Mouse (Mus musculus): ENCODE measurements around the gene Pard6a. TPM values are rescaled to one million over a fixed set of nuclear protein-coding genes. Genes with fewer than 3 reads are reported as not detected.
A peak's percentile ranks its signal among the peaks of the same experiment; 100 is the strongest.

Pard6a gene
- polyA plus RNA-seq (2012; ENCODE audit: insufficient read depth, insufficient read length, low replicate concordance, missing spikeins) = not detected in 2 replicates

GRCm38 (mm10) chr8:105700966-105701824 is at the start of gene Pard6a, which contains the start of gene Acd:
Gene Pard6a (plus strand): TSS chr8:105701148.
Gene Acd (minus strand): TSS chr8:105701102.
- Histone ChIP-seq H3K4me1 (ENCODE audit: control insufficient read depth, insufficient read depth, low read length) (peaks cover 24% of the 10 kb centered on the region), H3K27ac (ENCODE audit: insufficient read depth, low read depth, low read length) (peak within 1 kb of the TSS; percentile 99), H3K4me3 (ENCODE audit: insufficient read depth, low read depth, low read length) (peak within 1 kb of the TSS; percentile 92)
- peak; percentile 86 for TF ChIP-seq POLR2A (IDR thresholded peaks at IDR 0.05; ENCODE audit: insufficient read depth, low read depth, low read length)
- TF ChIP-seq CTCF (IDR thresholded peaks at IDR 0.05; ENCODE audit: insufficient read depth, low read depth, low read length) = no peak
- under 1% methylated on average over 60 of the region's 60 CpGs for WGBS

GRCm38 (mm10) chr8:105657641-105658040 is 43.3 kb upstream of the Pard6a start:
- TF ChIP-seq CTCF (IDR thresholded peaks at IDR 0.05; ENCODE audit: insufficient read depth, low read depth, low read length) (no peak), POLR2A (IDR thresholded peaks at IDR 0.05; ENCODE audit: insufficient read depth, low read depth, low read length) (no peak)
- Histone ChIP-seq H3K4me3 (ENCODE audit: insufficient read depth, low read depth, low read length) (no peak overlapping the region), H3K27ac (ENCODE audit: insufficient read depth, low read depth, low read length) (no peak overlapping the region), H3K4me1 (ENCODE audit: control insufficient read depth, insufficient read depth, low read length) (no peaks in the 10 kb centered on the region)

- WGBS = 53% methylated on average over 3 of the region's 3 CpGs
- Histone ChIP-seq H3K27ac (ENCODE audit: insufficient read depth, low read depth, low read length) (no peak overlapping the region), H3K4me3 (ENCODE audit: insufficient read depth, low read depth, low read length) (no peak overlapping the region), H3K4me1 (ENCODE audit: control insufficient read depth, insufficient read depth, low read length) (no peaks in the 10 kb centered on the region)
- no peak for TF ChIP-seq CTCF (IDR thresholded peaks at IDR 0.05; ENCODE audit: insufficient read depth, low read depth, low read length)
These were observed 39.8 kb upstream of the Pard6a start for GRCm38 (mm10) chr8:105661167-105661566.

GRCm38 (mm10) chr8:105677891-105678290 is 23.1 kb upstream of the Pard6a start:
- WGBS = 73% methylated on average over 1 of the region's 1 CpGs
- H3K4me1 ChIP-seq (ENCODE audit: control insufficient read depth, insufficient read depth, low read length) = peaks cover 2% of the 10 kb centered on the region; the same call in 1 of the 2 replicates
- no peak overlapping the region for H3K4me3 ChIP-seq (ENCODE audit: insufficient read depth, low read depth, low read length)
- no peak for TF ChIP-seq POLR2A (IDR thresholded peaks at IDR 0.05; ENCODE audit: insufficient read depth, low read depth, low read length)
- TF ChIP-seq CTCF (IDR thresholded peaks at IDR 0.05; ENCODE audit: insufficient read depth, low read depth, low read length) = no peak
- H3K27ac ChIP-seq (ENCODE audit: insufficient read depth, low read depth, low read length) = no peak overlapping the region

- H3K27ac ChIP-seq (ENCODE audit: insufficient read depth, low read depth, low read length) = no peak overlapping the region
These were observed 15.6 kb upstream of the Pard6a start for GRCm38 (mm10) chr8:105685325-105685724.

GRCm38 (mm10) chr8:105685796-105686308 is 15.1 kb upstream of the Pard6a start, which contains the start of gene Carmil2:
Gene Carmil2 (plus strand): TSS chr8:105686274.
- 12% methylated on average over 26 of the region's 26 CpGs for WGBS
- Histone ChIP-seq H3K27ac (ENCODE audit: insufficient read depth, low read depth, low read length) (no peak within 1 kb of the TSS), H3K4me1 (ENCODE audit: control insufficient read depth, insufficient read depth, low read length) (peaks cover 3% of the 10 kb centered on the region), H3K4me3 (ENCODE audit: insufficient read depth, low read depth, low read length) (no peak within 1 kb of the TSS)
- TF ChIP-seq CTCF (IDR thresholded peaks at IDR 0.05; ENCODE audit: insufficient read depth, low read depth, low read length) = peak; percentile 70; the same call in 1 of the 2 replicates
- no peak for TF ChIP-seq POLR2A (IDR thresholded peaks at IDR 0.05; ENCODE audit: insufficient read depth, low read depth, low read length)

More at GRCm38 (mm10) chr8:105685325-105685724, 15.6 kb upstream of the Pard6a start:
- peaks cover 3% of the 10 kb centered on the region for H3K4me1 ChIP-seq (ENCODE audit: control insufficient read depth, insufficient read depth, low read length)
- TF ChIP-seq POLR2A (IDR thresholded peaks at IDR 0.05; ENCODE audit: insufficient read depth, low read depth, low read length) (no peak), CTCF (IDR thresholded peaks at IDR 0.05; ENCODE audit: insufficient read depth, low read depth, low read length) (no peak)
- no peak overlapping the region for H3K4me3 ChIP-seq (ENCODE audit: insufficient read depth, low read depth, low read length)
- WGBS = 83% methylated on average over 7 of the region's 7 CpGs

GRCm38 (mm10) chr8:105686551-105686950 is 14.4 kb upstream of the Pard6a start:
- no peak overlapping the region for H3K27ac ChIP-seq (ENCODE audit: insufficient read depth, low read depth, low read length)
- WGBS = 69% methylated on average over 6 of the region's 6 CpGs
- H3K4me3 ChIP-seq (ENCODE audit: insufficient read depth, low read depth, low read length) = no peak overlapping the region
- TF ChIP-seq CTCF (IDR thresholded peaks at IDR 0.05; ENCODE audit: insufficient read depth, low read depth, low read length) (no peak), POLR2A (IDR thresholded peaks at IDR 0.05; ENCODE audit: insufficient read depth, low read depth, low read length) (no peak)
- peaks cover 3% of the 10 kb centered on the region for H3K4me1 ChIP-seq (ENCODE audit: control insufficient read depth, insufficient read depth, low read length)

- H3K27ac ChIP-seq (ENCODE audit: insufficient read depth, low read depth, low read length) = no peak overlapping the region
- no peak overlapping the region for H3K4me3 ChIP-seq (ENCODE audit: insufficient read depth, low read depth, low read length)
- peaks cover 3% of the 10 kb centered on the region for H3K4me1 ChIP-seq (ENCODE audit: control insufficient read depth, insufficient read depth, low read length)
- 68% methylated on average over 8 of the region's 8 CpGs for WGBS
- TF ChIP-seq POLR2A (IDR thresholded peaks at IDR 0.05; ENCODE audit: insufficient read depth, low read depth, low read length) = no peak
- no peak for TF ChIP-seq CTCF (IDR thresholded peaks at IDR 0.05; ENCODE audit: insufficient read depth, low read depth, low read length)
These were observed 13.4 kb upstream of the Pard6a start for GRCm38 (mm10) chr8:105687512-105687911.

GRCm38 (mm10) chr8:105688242-105688752 is 12.7 kb upstream of the Pard6a start:
- WGBS = 83% methylated on average over 14 of the region's 14 CpGs
- peaks cover 3% of the 10 kb centered on the region for H3K4me1 ChIP-seq (ENCODE audit: control insufficient read depth, insufficient read depth, low read length)
- H3K4me3 ChIP-seq (ENCODE audit: insufficient read depth, low read depth, low read length) = no peak overlapping the region
- no peak overlapping the region for H3K27ac ChIP-seq (ENCODE audit: insufficient read depth, low read depth, low read length)
- TF ChIP-seq POLR2A (IDR thresholded peaks at IDR 0.05; ENCODE audit: insufficient read depth, low read depth, low read length) = no peak
- no peak for TF ChIP-seq CTCF (IDR thresholded peaks at IDR 0.05; ENCODE audit: insufficient read depth, low read depth, low read length)

All from olfactory bulb, adult 2 months (tissue).